In the genomic region with DNA sequence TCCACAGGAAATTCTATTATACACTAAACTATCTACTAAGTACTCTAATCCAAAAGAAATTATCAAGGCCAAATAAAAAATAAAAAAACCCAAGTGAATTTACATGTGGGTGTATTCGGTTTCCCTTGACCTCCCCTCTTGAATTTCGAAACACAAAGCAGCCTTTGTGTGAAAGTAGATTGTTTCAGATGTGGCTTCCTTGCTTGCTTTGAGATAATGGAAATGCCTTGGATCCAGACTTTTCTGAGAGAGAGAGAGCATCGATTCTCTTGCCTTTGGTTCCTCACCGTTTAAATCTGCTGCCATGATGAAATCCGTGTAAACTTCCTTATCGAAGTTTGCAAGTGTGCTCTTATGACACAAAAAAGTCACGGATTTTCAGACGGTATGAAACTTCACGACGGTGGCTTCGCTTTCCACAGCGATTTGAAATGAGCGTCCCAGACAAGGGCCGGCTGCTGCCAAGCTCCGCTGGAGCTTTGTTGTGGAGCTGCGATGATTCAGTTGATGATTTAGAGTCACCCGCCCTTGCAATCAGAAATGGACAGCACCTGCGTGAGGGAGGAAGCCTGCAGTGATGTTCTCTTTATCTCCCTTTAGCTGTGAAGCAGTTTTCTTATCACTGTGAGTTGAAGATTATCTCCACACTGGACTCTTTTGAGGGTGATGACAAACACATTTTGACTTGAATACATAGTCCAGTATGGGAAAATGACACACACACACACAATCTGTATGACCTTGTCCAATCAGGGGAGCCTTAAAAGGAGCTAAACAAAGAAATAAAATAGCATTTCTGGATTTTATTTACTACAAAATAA, we compare ENCODE assay signal across 29 mouse cellular contexts. TPM values are rescaled to one million over a fixed set of nuclear protein-coding genes. Genes with fewer than 3 reads are reported as not detected.
DNase-seq lines count a peak whose midpoint lies in the region; ATAC-seq lines count a peak whose summit lies in the region.
"Had no signal": no experiment of that assay in that cellular context is flagged by ENCODE, and none has a peak within 500 bp of the region (broad histone marks: within the 10 kb centered on the region; RNA-seq: fewer than 3 reads in every experiment).

No protein-coding gene starts in this region.

- 0 out of 2 replicates have a peak, but pooled peaks cover 2% of the 10 kb centered on the region for H3K9me3 ChIP-seq in midbrain, embryonic 14.5 days (ENCODE audit: control insufficient read depth, low read length)
- H3K9me3 ChIP-seq in midbrain, embryonic 11.5 days (ENCODE audit: control insufficient read depth, low read length): no peaks in the 10 kb centered on the region
- 0 out of 2 replicates have a peak, but pooled peaks cover 3% of the 10 kb centered on the region for H3K9me3 ChIP-seq in kidney, embryonic 15.5 days (replicated peaks)
- H3K9me3 ChIP-seq: embryonic facial prominence, embryonic 10.5 days; hindbrain, embryonic 15.5 days; midbrain, embryonic 13.5 days had no signal

- no peak for ATAC-seq in midbrain, embryonic 14.5 days (ENCODE audit: low FRiP score, low TSS enrichment)
- no peak for ATAC-seq in midbrain, embryonic 11.5 days (ENCODE audit: low FRiP score)
- no peak for ATAC-seq in kidney, embryonic 15.5 days (replicated peaks; ENCODE audit: low FRiP score)
- ATAC-seq: forebrain, postnatal 0 days; midbrain, embryonic 13.5 days had no signal

- H3K36me3 ChIP-seq in midbrain, embryonic 14.5 days (ENCODE audit: control insufficient read depth, insufficient read depth, low read length): no peaks in the 10 kb centered on the region
- no peaks in the 10 kb centered on the region for H3K36me3 ChIP-seq in midbrain, embryonic 11.5 days (ENCODE audit: control insufficient read depth, insufficient read depth, low read length)
- no peaks in the 10 kb centered on the region for H3K36me3 ChIP-seq in kidney, embryonic 15.5 days
- H3K36me3 ChIP-seq: embryonic facial prominence, embryonic 10.5 days; hindbrain, embryonic 15.5 days; limb, embryonic 12.5 days; midbrain, embryonic 13.5 days had no signal

- H3K4me1 ChIP-seq in midbrain, embryonic 14.5 days (ENCODE audit: control insufficient read depth, insufficient read depth, low read length): no peaks in the 10 kb centered on the region
- no peaks in the 10 kb centered on the region for H3K4me1 ChIP-seq in midbrain, embryonic 11.5 days (ENCODE audit: control insufficient read depth, insufficient read depth, low read length)
- no peaks in the 10 kb centered on the region for H3K4me1 ChIP-seq in kidney, embryonic 15.5 days
- H3K4me1 ChIP-seq: embryonic facial prominence, embryonic 10.5 days; hindbrain, embryonic 15.5 days; limb, embryonic 12.5 days; midbrain, embryonic 13.5 days had no signal

- 58% methylated on average over 18 of the region's 18 CpGs for WGBS in midbrain, embryonic 14.5 days
- 69% methylated on average over 18 of the region's 18 CpGs for WGBS in midbrain, embryonic 11.5 days
- 65% methylated on average over 18 of the region's 18 CpGs for WGBS in kidney, embryonic 15.5 days

- no peak overlapping the region for H3K4me2 ChIP-seq in midbrain, embryonic 14.5 days (ENCODE audit: low read length)
- H3K4me2 ChIP-seq in midbrain, embryonic 11.5 days: no peak overlapping the region
- H3K4me2 ChIP-seq in kidney, embryonic 15.5 days: no peak overlapping the region
- H3K4me2 ChIP-seq: hindbrain, embryonic 15.5 days; limb, embryonic 12.5 days; liver, embryonic 11.5 days; midbrain, embryonic 13.5 days had no signal

- peak; percentile 55 for DNase-seq in adrenal gland, adult 2 months
- DNase-seq in adrenal gland, postnatal 4 days (ENCODE audit: low spot score in 2 of 2): no peak
- peak; percentile 7 for DNase-seq in midbrain, embryonic 14.5 days
- no peak for DNase-seq in midbrain, embryonic 11.5 days (ENCODE audit: low spot score, missing footprints)
- peak; percentile 22 for DNase-seq in adrenal gland, postnatal 10 days
- no peak for DNase-seq in spleen, postnatal 14 days (ENCODE audit: low spot score in 2 of 2)
- DNase-seq: cerebellum, adult 11 months; cerebellum, adult 9-11 months; forebrain, postnatal 0 days; gastrocnemius, postnatal 14 days; heart, adult 18-20 months; heart, postnatal 36 days; kidney, adult 2 months; kidney, postnatal 10 days; lung, adult 18-20 months; lung, postnatal 14 days; thymus, postnatal 25 days had no signal

- no peak overlapping the region for H3K4me3 ChIP-seq in midbrain, embryonic 14.5 days (replicated peaks; ENCODE audit: low read depth, low read length)
- H3K4me3 ChIP-seq in midbrain, embryonic 11.5 days (ENCODE audit: low read depth, low read length): no peak overlapping the region
- no peak overlapping the region for H3K4me3 ChIP-seq in kidney, embryonic 15.5 days (replicated peaks)
- H3K4me3 ChIP-seq: embryonic facial prominence, embryonic 10.5 days; hindbrain, embryonic 15.5 days; limb, embryonic 12.5 days; midbrain, embryonic 13.5 days had no signal

- H3K27me3 ChIP-seq in midbrain, embryonic 14.5 days (ENCODE audit: control insufficient read depth, insufficient read depth, low read length): no peaks in the 10 kb centered on the region
- no peaks in the 10 kb centered on the region for H3K27me3 ChIP-seq in midbrain, embryonic 11.5 days (ENCODE audit: control insufficient read depth, insufficient read depth, low read length)
- no peaks in the 10 kb centered on the region for H3K27me3 ChIP-seq in kidney, embryonic 15.5 days
- H3K27me3 ChIP-seq: hindbrain, embryonic 15.5 days; limb, embryonic 12.5 days; midbrain, embryonic 13.5 days had no signal

- no peak overlapping the region for H3K27ac ChIP-seq in midbrain, embryonic 14.5 days (replicated peaks; ENCODE audit: low read depth, low read length)
- H3K27ac ChIP-seq in midbrain, embryonic 11.5 days (ENCODE audit: low read depth, low read length): no peak overlapping the region
- no peak overlapping the region for H3K27ac ChIP-seq in kidney, embryonic 15.5 days
- H3K27ac ChIP-seq: embryonic facial prominence, embryonic 10.5 days; hindbrain, embryonic 15.5 days; limb, embryonic 12.5 days; midbrain, embryonic 13.5 days had no signal

- H3K9ac ChIP-seq in midbrain, embryonic 14.5 days (replicated peaks; ENCODE audit: low read length): no peak overlapping the region
- H3K9ac ChIP-seq in midbrain, embryonic 11.5 days (ENCODE audit: low read length): no peak overlapping the region
- no peak overlapping the region for H3K9ac ChIP-seq in kidney, embryonic 15.5 days
- H3K9ac ChIP-seq: forebrain, postnatal 0 days; hindbrain, embryonic 15.5 days; limb, embryonic 12.5 days; midbrain, embryonic 13.5 days had no signal

RNA-seq across cellular contexts. Expression of a gene that starts 37.0 kb away (rescaled TPM):
- total RNA-seq in adrenal gland, adult 2 months (2021): not detected
- polyA plus RNA-seq in adrenal gland, adult 2 months (2012; rRNA removed): 0.01 TPM in 1 of 2 replicates, not detected in the other
- not detected for total RNA-seq in adrenal gland, postnatal 4 days (2021)
- not detected in 2 replicates for polyA plus RNA-seq in midbrain, embryonic 14.5 days (2014; fragmentation: Nextera tagmentation; extraction: Ambion mirVana)
- not detected in 2 replicates for polyA plus RNA-seq in midbrain, embryonic 11.5 days (2014; fragmentation: Nextera tagmentation; extraction: Ambion mirVana)
- not detected for total RNA-seq in adrenal gland, postnatal 10 days (2021)
- polyA plus RNA-seq in kidney, embryonic 15.5 days (2015; fragmentation: Nextera tagmentation; extraction: Ambion mirVana): 0.14 TPM in 1 of 2 replicates, not detected in the other
- total RNA-seq: forebrain, postnatal 0 days; gastrocnemius, postnatal 14 days; heart, adult 18-20 months; heart, postnatal 36 days; layer of hippocampus, adult 18-20 months; layer of hippocampus, postnatal 25 days; left cerebral cortex, postnatal 10 days had no signal
- polyA plus RNA-seq: cortical plate, adult 2 months; embryonic facial prominence, embryonic 10.5 days; forebrain, postnatal 0 days; hindbrain, embryonic 15.5 days; intestine, embryonic 14.5 days; kidney, adult 2 months; limb, embryonic 12.5 days; liver, embryonic 11.5 days; midbrain, embryonic 13.5 days; neural tube, embryonic 11.5 days had no signal

RNA-seq across cellular contexts. Expression of a gene that starts 38.9 kb away (rescaled TPM):
- total RNA-seq in adrenal gland, adult 2 months (2021): 100 to 1,000 TPM in 1 of 2 experiments, 10 to 100 TPM in 1; 95.8 to 109 TPM
- 461 and 500 TPM in 2 replicates for polyA plus RNA-seq in adrenal gland, adult 2 months (2012; rRNA removed)
- total RNA-seq in adrenal gland, postnatal 4 days (2021): 100 to 1,000 TPM; 147 to 149 TPM
- 58.6 and 71.2 TPM in 2 replicates for polyA plus RNA-seq in midbrain, embryonic 14.5 days (2014; fragmentation: Nextera tagmentation; extraction: Ambion mirVana)
- polyA plus RNA-seq in midbrain, embryonic 11.5 days (2014; fragmentation: Nextera tagmentation; extraction: Ambion mirVana): 44.2 and 45.9 TPM in 2 replicates
- 100 to 1,000 TPM; 114 to 138 TPM for total RNA-seq in adrenal gland, postnatal 10 days (2021)
- 50.9 and 61.0 TPM in 2 replicates for polyA plus RNA-seq in kidney, embryonic 15.5 days (2015; fragmentation: Nextera tagmentation; extraction: Ambion mirVana)

Comparison
In these comparisons a context has a peak if more than half of its experiments do, and no peak if none do; other contexts are left out.
1. DNase-seq: peak in adrenal gland, adult 2 months (single experiment), midbrain, embryonic 14.5 days (single experiment) and adrenal gland, postnatal 10 days (single experiment); none in adrenal gland, postnatal 4 days (0 of 2), midbrain, embryonic 11.5 days (single experiment) and spleen, postnatal 14 days (0 of 2).